Mouse (Mus musculus): Measurements from ENCODE around the gene Eif4a1.

DNA sequence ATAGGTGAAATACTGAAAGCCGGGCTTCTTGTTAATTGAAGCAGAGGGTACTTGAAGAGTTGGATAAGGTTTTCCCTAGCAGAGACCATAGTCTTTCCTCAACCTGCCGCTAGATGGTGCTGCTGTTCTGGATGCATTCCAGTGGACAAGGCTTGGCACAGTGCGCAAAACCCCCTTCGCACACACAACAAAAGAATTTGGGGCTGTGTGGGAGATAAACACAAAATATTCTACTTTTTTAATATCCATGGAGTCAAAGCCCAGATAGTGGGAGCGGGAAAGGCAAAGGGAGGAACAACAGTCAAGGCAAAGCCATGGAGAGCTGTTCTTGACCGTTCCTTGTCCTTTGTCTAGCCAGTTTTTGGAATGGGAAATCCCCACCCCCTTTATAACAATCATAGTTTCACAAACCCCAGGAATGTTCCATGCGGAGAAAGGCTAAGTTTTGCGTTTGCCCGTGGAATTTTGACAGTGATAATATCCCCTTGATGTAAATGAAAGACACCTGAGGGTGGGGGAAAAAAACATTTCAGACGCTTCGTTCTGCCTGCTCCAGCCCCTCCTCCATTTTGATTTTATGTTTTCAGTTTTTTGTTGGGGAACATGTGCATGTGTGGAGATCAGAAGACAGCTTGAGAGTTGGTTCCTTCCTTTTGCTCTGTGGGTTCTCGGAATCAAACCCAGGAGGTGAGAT, 10.8 kb upstream of the Eif4a1 start:
- TF ChIP-seq CTCF (IDR thresholded peaks at IDR 0.05; ENCODE audit: control insufficient read depth, insufficient read depth, low read length): peak; percentile 94
- no peak for TF ChIP-seq POLR2A (IDR thresholded peaks at IDR 0.05; ENCODE audit: borderline replicate concordance, control insufficient read depth, low read depth, low read length)

All from bone marrow, adult 2 months (tissue).